Mouse (Mus musculus) kidney, postnatal 0 days (tissue): ENCODE measurements around the gene Ntm. TPM values are rescaled to one million over a fixed set of nuclear protein-coding genes. Genes with fewer than 3 reads are reported as not detected.

Experiments
- ATAC-seq: fragments of 200-750 bp; cut with Nextera tagmentation; replicated peaks from 2 replicates; pipeline ENCODE4 v1.8.0; 2017; ENCODE audit warnings: low read depth, moderate number of reproducible peaks, moderate TSS enrichment, moderate library complexity; ENCODE audit not compliant: low FRiP score
- DNase-seq: peaks from one replicate; pipeline ENCODE4 v3.0.0-alpha.2; 2016; ENCODE audit warnings: low spot score
- H3K27ac ChIP-seq: fragments of 300-500 bp; sonication (generic); 2 replicates; pipeline ENCODE4 v1.5.1; 2014; ENCODE audit warnings: mild to moderate bottlenecking
- H3K27me3 ChIP-seq: fragments of 300-500 bp; sonication (generic); 2 replicates; pipeline ENCODE4 v1.6.1; 2014; ENCODE audit warnings: low read length, mixed read lengths; ENCODE audit not compliant: insufficient read depth
- H3K36me3 ChIP-seq: fragments of 300-500 bp; sonication (generic); 2 replicates; pipeline ENCODE4 v1.6.1; 2014; ENCODE audit warnings: low read length, mixed read lengths; ENCODE audit not compliant: insufficient read depth
- H3K4me1 ChIP-seq: fragments of 300-500 bp; sonication (generic); replicated peaks from 2 replicates; pipeline ENCODE4 v1.6.1; 2014; ENCODE audit warnings: antibody characterized with exemption, low read length, mixed read lengths; ENCODE audit not compliant: insufficient read depth
- H3K4me2 ChIP-seq: fragments of 300-500 bp; sonication (generic); 2 replicates; pipeline ENCODE4 v1.6.1; 2014; ENCODE audit warnings: mild to moderate bottlenecking, low read length, moderate library complexity, mixed read lengths
- H3K4me3 ChIP-seq: fragments of 300-500 bp; sonication (generic); replicated peaks from 2 replicates; pipeline ENCODE4 v1.5.1; 2014; ENCODE audit warnings: low read depth, low read length
- H3K9ac ChIP-seq: fragments of 300-500 bp; sonication (generic); 2 replicates; pipeline ENCODE4 v1.6.1; 2014; ENCODE audit warnings: low read depth, low read length
- H3K9me3 ChIP-seq: fragments of 300-500 bp; sonication (generic); replicated peaks from 2 replicates; pipeline ENCODE4 v1.6.1; 2016; ENCODE audit warnings: low read length, inconsistent platforms, mixed read lengths
- CTCF ChIP-seq: IDR thresholded peaks from 2 replicates; pipeline ENCODE4 v1.5.1; 2016; ENCODE audit warnings: antibody characterized with exemption, low read depth, mild to moderate bottlenecking, moderate library complexity
- WGBS: fragments of 180-500 bp; shearing (Covaris S2); extraction: QIAGEN DNeasy Blood & Tissue Kit; methylation state at CpG from one replicate; pipeline ENCODE4 v1.1.7; 2014; 5-methylcytosine and 5-hydroxymethylcytosine counted together
- polyA plus RNA-seq: library from polyadenylated mRNA; unstranded; fragments of >200 nt; fragmentation: Nextera tagmentation; extraction: Ambion mirVana; gene quantifications from 2 replicates; pipeline ENCODE4 v1.2.1, GENCODE M21; 2015

The Ntm gene
- polyA plus RNA-seq, 1 experiment from 2014 or later: 20.6 TPM

DNA sequence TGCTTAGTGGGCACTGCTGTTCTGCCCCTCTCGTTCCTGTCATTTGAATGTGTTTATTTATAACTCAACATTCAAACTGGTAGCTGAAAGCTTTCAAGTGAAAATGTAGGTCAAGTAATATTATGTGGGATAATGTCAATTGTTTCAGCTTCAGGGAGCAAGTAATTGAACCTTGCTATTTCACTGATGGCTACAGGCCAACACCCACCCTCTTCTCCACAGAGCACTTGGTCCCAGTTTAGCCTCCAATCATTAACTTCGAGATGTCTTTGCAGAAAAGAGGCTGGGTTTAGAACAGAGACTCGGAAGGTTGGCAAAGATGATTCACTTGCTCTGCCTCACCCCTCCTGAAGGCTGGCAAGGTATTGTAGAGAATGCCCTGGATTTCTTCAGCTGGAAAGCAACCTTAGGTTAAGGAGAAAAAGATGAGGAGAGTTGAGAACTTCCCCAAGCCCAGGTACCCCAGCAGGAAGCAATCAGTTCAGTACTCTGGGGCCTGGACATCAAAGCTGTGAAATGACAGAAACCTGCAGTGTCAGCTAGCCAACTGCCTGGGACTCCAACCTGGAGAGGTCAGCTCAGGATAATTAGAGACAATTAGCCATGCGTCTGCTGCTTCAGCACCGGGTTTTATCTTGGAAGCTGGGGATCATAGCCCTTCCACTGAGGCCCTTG lies 741.9 kb downstream of the Ntm start:
- no peak overlapping the region for H3K27ac ChIP-seq
- no peaks in the 10 kb centered on the region for H3K27me3 ChIP-seq
- H3K4me1 ChIP-seq: no peaks in the 10 kb centered on the region
- H3K4me3 ChIP-seq: no peak overlapping the region
- H3K9me3 ChIP-seq: no peaks in the 10 kb centered on the region
- DNase-seq (no peak), ATAC-seq (no peak)
- TF ChIP-seq CTCF: no peak
- 24% methylated on average over 5 of the region's 5 CpGs for WGBS
- no peak overlapping the region for H3K9ac ChIP-seq
- no peak overlapping the region for H3K4me2 ChIP-seq
- no peaks in the 10 kb centered on the region for H3K36me3 ChIP-seq

DNA sequence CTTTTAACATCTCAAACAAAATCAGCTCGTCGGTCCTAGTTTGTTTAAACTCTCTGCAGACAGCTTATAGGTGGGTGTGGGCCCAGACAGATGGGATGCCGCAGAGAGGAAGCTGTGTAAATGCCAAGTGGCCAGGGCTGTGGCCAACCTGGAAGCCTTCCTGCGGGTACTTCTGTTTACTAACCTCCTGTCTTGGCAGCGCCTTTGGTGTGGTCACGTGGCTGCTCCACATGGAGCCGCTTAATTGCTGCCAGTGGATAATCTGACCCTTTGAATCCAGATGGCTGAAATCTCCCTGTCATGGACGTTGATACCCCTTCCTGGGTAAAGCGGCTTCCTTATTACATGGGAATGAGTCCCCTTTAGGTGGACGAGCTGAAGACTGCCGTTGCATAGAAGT lies 742.4 kb downstream of the Ntm start:
- Histone ChIP-seq H3K4me1 (no peaks in the 10 kb centered on the region), H3K36me3 (no peaks in the 10 kb centered on the region), H3K27ac (no peak overlapping the region), H3K9ac (no peak overlapping the region), H3K4me3 (no peak overlapping the region), H3K4me2 (no peak overlapping the region), H3K27me3 (no peaks in the 10 kb centered on the region), H3K9me3 (no peaks in the 10 kb centered on the region)
- no peak for TF ChIP-seq CTCF
- ATAC-seq (no peak), DNase-seq (no peak)
- 34% methylated on average over 11 of the region's 11 CpGs for WGBS

DNA sequence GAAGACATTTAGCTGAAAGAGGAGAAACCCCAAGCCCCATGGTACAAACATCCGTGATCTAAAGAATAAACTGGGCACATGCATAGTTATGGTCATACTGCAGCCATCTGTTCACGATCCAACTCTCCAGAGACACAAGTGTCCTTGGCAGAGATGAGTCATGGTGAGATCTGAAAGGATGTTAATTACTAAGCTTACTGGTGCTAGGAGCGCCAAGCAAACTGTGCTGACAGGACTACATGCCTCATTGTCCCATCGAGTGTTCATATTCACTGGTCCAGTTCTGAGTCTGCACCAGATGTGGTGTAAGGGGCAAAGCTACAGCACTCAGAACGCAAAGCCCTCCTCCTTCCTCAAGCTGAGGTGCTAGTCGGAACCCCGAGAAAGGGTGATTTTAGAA lies 745.0 kb downstream of the Ntm start:
- Histone ChIP-seq H3K4me1 (no peaks in the 10 kb centered on the region), H3K9me3 (no peaks in the 10 kb centered on the region), H3K27ac (no peak overlapping the region), H3K4me2 (no peak overlapping the region), H3K36me3 (no peaks in the 10 kb centered on the region), H3K9ac (no peak overlapping the region), H3K4me3 (no peak overlapping the region), H3K27me3 (no peaks in the 10 kb centered on the region)
- ATAC-seq (no peak), DNase-seq (no peak)
- no peak for TF ChIP-seq CTCF
- 89% methylated on average over 7 of the region's 7 CpGs for WGBS

DNA sequence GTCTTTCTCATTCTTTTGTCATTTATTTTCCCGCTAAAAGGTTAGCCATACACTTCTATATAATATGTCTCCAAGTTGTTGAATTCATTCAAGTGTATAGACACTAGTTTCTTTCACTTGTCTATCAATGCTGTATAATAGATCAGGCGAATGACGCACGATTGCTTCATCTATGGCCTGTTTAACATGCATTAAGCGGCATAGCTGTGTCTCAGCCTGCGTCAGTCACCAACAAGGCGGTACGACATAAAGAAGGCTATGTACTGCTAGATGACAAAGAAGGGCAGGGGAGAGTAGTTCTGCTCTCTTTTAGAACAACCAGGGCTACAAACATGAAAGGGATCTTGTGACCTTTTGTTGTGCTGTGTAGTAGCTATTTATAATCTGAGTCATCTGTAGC lies 746.4 kb downstream of the Ntm start:
- no peak overlapping the region for H3K27ac ChIP-seq
- no peaks in the 10 kb centered on the region for H3K27me3 ChIP-seq
- DNase-seq (no peak), ATAC-seq (no peak)
- no peaks in the 10 kb centered on the region for H3K9me3 ChIP-seq
- H3K36me3 ChIP-seq: no peaks in the 10 kb centered on the region
- whole genome bisulfite sequencing: 89% methylated on average over 8 of the region's 8 CpGs
- no peaks in the 10 kb centered on the region for H3K4me1 ChIP-seq
- H3K4me3 ChIP-seq: no peak overlapping the region
- H3K4me2 ChIP-seq: no peak overlapping the region
- no peak for TF ChIP-seq CTCF
- H3K9ac ChIP-seq: no peak overlapping the region

DNA sequence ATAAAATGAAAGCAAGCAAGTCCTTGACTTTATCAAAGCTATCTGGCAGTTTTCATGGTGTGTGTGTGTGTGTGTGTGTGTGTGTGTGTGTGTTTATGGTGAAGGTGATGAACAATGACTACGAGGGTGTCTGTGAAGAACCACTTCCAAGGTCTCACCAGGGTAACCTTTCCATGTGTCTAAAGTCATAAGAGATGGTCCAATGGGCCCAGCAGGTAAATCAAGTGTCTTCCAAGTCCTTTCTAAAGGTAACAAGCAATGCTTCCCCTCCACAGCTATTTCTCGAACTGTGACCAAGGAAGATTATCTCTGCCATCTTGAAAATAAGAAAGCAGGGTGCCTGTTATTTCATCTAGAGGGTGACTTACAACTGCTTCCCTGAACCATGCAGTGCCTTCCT lies 747.1 kb downstream of the Ntm start:
- H3K4me1 ChIP-seq: no peaks in the 10 kb centered on the region
- ATAC-seq (no peak), DNase-seq (no peak)
- TF ChIP-seq CTCF: no peak
- H3K9me3 ChIP-seq: no peaks in the 10 kb centered on the region
- H3K4me2 ChIP-seq: no peak overlapping the region
- no peak overlapping the region for H3K9ac ChIP-seq
- no peak overlapping the region for H3K4me3 ChIP-seq
- no peaks in the 10 kb centered on the region for H3K27me3 ChIP-seq
- H3K36me3 ChIP-seq: no peaks in the 10 kb centered on the region
- H3K27ac ChIP-seq: no peak overlapping the region
- WGBS: 84% methylated on average over 2 of the region's 2 CpGs

DNA sequence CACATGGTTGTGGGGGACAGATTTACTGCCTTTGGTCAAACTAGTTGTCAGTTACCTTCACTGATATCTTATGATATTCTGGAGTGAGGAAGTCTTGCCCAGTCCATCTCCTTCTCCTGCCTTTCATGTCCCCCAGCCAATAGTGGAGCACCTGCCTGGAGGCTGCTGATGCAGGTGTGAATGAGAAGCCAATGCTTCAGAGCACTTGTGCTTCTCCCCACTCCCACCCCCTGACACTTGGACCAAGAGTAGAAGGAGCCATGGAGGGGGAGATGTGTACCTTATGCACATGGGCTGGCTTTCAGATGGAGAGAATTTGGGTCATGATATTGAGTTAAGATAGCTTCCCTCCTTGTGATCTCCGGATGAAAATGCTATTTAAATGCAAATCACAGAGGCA lies 747.7 kb downstream of the Ntm start:
- ATAC-seq (no peak), DNase-seq (no peak)
- no peaks in the 10 kb centered on the region for H3K36me3 ChIP-seq
- no peak for TF ChIP-seq CTCF
- H3K9ac ChIP-seq: no peak overlapping the region
- no peaks in the 10 kb centered on the region for H3K4me1 ChIP-seq
- H3K4me3 ChIP-seq: no peak overlapping the region
- no peaks in the 10 kb centered on the region for H3K27me3 ChIP-seq
- H3K27ac ChIP-seq: no peak overlapping the region
- H3K9me3 ChIP-seq: no peaks in the 10 kb centered on the region
- WGBS: 48% methylated on average over 1 of the region's 1 CpGs
- H3K4me2 ChIP-seq: no peak overlapping the region

DNA sequence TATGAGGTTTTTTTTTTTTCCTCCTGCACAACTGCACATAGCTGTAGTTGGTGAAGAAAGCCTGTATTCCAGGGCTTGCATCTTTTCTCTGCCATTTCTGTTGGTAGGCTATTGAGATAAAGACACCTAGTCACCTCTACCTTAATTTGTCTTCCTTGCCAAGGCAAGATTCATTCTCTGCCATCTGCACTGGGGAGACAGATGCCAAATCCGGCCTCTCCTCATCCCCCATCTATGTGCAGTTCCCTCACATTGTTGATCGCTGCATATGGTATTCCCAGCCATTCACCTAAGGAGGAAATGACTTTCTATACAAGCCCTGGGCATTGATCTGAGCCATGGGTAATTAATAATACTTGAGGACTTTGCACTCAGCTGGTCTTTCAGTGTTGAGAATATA lies 753.7 kb downstream of the Ntm start:
- Histone ChIP-seq H3K27ac (no peak overlapping the region), H3K4me1 (no peaks in the 10 kb centered on the region), H3K9me3 (no peaks in the 10 kb centered on the region), H3K36me3 (no peaks in the 10 kb centered on the region), H3K27me3 (no peaks in the 10 kb centered on the region), H3K9ac (no peak overlapping the region), H3K4me2 (no peak overlapping the region), H3K4me3 (no peak overlapping the region)
- DNase-seq (no peak), ATAC-seq (no peak)
- TF ChIP-seq CTCF: no peak
- WGBS: 86% methylated on average over 2 of the region's 2 CpGs
